Mouse (Mus musculus): ENCODE measurements at regions not wholly inside any gene's neighbourhood (a gene's known extent, or its start where the extent isn't known, plus 50 kb on each side); places are given as distances from the start of the nearest gene placed in this dataset.

GRCm38 (mm10) chr10:99825881-99826280 is 66.4 kb upstream of the Csl start:
- ATAC-seq (ENCODE audit: low FRiP score), result no peak
- 86% methylated on average over 4 of the region's 4 CpGs for WGBS
- Histone ChIP-seq H3K9ac (no peak overlapping the region), H3K4me3 (replicated peaks) (no peak overlapping the region), H3K9me3 (no peaks in the 10 kb centered on the region), H3K4me2 (no peak overlapping the region), H3K36me3 (replicated peaks) (no peaks in the 10 kb centered on the region), H3K27me3 (no peaks in the 10 kb centered on the region), H3K4me1 (no peaks in the 10 kb centered on the region), H3K27ac (no peak overlapping the region)

GRCm38 (mm10) chr10:99812069-99812650 is 52.7 kb upstream of the Csl start:
- no peak for ATAC-seq (ENCODE audit: low FRiP score)
- WGBS, result 83% methylated on average over 7 of the region's 7 CpGs
- Histone ChIP-seq H3K4me1 (no peaks in the 10 kb centered on the region), H3K27ac (no peak overlapping the region), H3K9me3 (no peaks in the 10 kb centered on the region), H3K4me2 (no peak overlapping the region), H3K4me3 (replicated peaks) (no peak overlapping the region), H3K9ac (no peak overlapping the region), H3K36me3 (replicated peaks) (no peaks in the 10 kb centered on the region), H3K27me3 (no peaks in the 10 kb centered on the region)

GRCm38 (mm10) chr10:99811430-99811829 is 52.0 kb upstream of the Csl start:
- Histone ChIP-seq H3K4me1 (no peaks in the 10 kb centered on the region), H3K27ac (no peak overlapping the region), H3K36me3 (replicated peaks) (no peaks in the 10 kb centered on the region), H3K9me3 (no peaks in the 10 kb centered on the region), H3K4me3 (replicated peaks) (no peak overlapping the region), H3K9ac (no peak overlapping the region), H3K4me2 (no peak overlapping the region), H3K27me3 (no peaks in the 10 kb centered on the region)
- no peak for ATAC-seq (ENCODE audit: low FRiP score)
- WGBS, result 91% methylated on average over 1 of the region's 1 CpGs
